Mouse (Mus musculus) bone marrow, adult 2 months (tissue): ENCODE measurements around the gene Gm10135.

Experiments used
- CTCF ChIP-seq: fragments of 200-500 bp; IDR thresholded peaks from 2 replicates; pipeline ENCODE4 v1.5.1; 2011; ENCODE audit warnings: low read length, control low read depth; ENCODE audit not compliant: control insufficient read depth, insufficient read depth
- POLR2A ChIP-seq: fragments of 200-500 bp; IDR thresholded peaks from 2 replicates; pipeline ENCODE4 v1.6.1; 2011; ENCODE audit warnings: low read depth, mild to moderate bottlenecking, control low read depth, low read length, borderline replicate concordance; ENCODE audit not compliant: control insufficient read depth

DNA sequence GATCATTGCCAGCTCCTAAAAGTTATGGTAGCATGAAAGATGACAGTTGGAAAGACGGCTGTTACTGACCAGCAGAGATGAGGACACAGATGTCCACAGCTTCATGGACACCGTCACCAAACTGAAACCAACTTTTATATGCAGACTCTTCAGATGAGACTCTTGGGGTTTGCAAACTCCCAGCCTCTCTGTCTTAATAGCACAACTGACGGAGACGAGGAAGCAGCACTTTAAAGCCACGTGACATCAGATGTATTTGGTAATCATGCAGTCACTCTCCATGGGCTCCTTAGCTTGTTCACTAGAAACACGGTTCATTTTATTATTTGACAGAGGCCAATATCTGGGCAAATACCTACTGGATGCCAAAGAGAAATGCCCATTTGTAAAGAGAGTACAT is 1.5 kb upstream of the Gm10135 start:
- no peak for TF ChIP-seq CTCF
- TF ChIP-seq POLR2A, result no peak
